Mouse (Mus musculus): ENCODE measurements around the gene Dcbld1.

Dcbld1 gene

DNA sequence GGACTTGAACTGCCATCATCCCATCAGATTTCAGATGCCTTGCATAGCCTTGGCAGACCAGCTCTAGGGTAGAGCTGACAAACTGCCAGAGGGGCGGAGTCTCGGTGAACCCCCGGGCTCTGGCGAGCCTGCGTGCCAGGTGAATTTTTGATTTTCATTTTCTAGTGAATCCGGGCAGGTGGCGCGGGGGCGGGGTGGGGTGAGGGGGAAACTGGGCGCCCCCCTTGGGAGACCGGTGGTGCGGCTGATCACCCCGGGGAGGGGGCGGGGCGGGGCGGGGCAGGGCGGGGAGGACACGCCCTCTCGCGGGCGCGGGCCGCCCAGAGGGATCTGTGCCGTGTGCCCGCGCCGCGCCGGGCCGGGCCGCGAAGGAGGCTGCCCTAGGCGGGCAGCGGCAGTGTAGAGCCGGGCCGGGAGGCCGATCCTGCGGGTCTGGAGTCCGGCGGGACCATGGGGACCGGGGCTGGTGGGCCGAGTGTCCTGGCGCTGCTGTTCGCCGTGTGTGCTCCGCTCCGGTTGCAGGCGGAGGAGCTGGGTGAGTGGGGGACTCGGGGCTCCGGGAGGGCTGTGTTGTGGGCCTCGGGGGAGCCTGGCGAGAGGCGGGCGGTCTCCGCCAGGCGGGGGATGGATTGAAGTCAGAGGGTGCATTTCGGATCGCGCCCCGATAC is at the start of gene Dcbld1:
TSS of gene Dcbld1 (plus strand) at position 319 of the 668 bp plus-strand sequence.
- DNase-seq: peak; percentile 54 to 63

DNA sequence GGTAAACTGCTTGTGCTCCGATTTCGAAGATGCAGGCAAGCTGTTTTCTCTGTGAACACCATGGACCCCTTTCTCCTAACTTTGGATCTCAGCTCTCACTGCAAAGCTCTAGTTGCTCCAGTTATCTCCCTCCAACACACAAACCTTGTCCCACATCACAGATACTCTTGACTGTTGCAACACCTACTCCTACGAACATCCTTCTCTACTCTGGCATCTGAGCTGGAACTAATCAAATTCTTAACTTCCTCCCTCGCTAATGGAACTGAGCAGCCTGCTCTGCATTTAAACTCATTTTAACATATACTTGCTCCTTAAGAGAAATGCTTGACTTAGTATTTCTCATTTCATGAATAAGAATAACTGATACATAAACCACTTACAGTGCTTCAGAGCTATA is 47.5 kb upstream of the Dcbld1 start:
- DNase-seq: no peak

- no peak for DNase-seq
Measured at GRCm38 (mm10) chr10:52194957-52195852, 38.2 kb upstream of the Dcbld1 start, which contains the start of gene Ros1. Ros1 (minus strand) TSS chr10:52195244.

DNA sequence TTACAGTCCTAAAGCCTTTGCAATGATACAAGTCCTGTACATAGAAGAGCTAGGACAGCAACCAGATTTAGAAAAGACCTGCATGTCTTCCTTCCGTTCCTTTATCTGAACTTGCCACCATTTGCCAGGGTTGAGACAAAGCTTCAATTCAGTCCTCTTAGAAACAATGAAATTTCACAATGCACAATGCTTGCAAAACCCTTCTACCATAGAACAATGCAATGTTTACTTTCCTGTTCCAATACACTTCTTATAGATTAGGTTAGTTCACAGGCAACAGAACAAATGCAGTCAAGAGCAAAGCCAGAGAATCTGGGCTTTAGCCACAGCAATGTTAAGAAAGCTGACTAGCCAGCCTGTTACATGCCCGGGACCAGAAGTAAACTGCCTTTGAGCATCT is 29.4 kb upstream of the Dcbld1 start:
- DNase-seq: no peak

GRCm38 (mm10) chr10:52215267-52215818 is 18.1 kb upstream of the Dcbld1 start:
- DNase-seq: no peak

GRCm38 (mm10) chr10:52216797-52217563 is 16.4 kb upstream of the Dcbld1 start:
- peak; percentile 10 to 16 for DNase-seq

DNA sequence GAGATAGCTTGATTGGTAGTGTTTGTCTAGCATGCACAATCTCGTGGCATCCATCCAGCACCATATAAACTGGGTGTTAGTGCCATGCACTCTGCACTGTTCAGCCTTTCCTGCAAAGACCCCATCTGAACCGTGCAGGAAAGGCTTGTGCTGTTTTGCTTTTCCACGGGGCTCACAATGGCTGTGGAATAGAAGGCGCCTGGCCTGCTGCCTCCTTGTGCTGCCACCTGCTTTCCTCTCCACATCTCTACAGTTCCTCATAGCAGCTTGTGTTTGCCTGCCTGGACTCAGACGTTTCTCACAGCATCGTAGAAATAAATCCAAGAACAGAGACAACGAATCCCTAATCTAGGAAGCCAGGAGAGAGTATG is 15.9 kb upstream of the Dcbld1 start:
- DNase-seq: no peak

DNA sequence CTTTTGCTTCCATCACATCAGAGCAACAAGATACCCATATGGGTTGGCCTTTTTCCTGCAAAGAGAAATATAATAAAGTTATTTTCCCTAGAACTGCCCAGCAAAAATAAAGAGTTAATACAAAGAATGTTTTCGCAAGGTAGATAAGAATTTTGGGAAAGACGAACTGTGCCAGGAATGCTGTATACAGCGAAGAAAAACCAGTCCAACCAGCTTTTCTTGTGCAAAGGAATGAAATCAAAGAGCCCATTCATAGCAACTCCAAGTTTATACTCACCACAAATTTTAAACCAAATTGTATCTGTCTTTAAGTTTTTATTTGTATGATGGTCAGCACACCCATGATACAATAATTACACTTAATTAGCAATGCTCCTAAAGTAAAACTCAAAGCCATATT is 13.8 kb upstream of the Dcbld1 start:
- no peak for DNase-seq

DNA sequence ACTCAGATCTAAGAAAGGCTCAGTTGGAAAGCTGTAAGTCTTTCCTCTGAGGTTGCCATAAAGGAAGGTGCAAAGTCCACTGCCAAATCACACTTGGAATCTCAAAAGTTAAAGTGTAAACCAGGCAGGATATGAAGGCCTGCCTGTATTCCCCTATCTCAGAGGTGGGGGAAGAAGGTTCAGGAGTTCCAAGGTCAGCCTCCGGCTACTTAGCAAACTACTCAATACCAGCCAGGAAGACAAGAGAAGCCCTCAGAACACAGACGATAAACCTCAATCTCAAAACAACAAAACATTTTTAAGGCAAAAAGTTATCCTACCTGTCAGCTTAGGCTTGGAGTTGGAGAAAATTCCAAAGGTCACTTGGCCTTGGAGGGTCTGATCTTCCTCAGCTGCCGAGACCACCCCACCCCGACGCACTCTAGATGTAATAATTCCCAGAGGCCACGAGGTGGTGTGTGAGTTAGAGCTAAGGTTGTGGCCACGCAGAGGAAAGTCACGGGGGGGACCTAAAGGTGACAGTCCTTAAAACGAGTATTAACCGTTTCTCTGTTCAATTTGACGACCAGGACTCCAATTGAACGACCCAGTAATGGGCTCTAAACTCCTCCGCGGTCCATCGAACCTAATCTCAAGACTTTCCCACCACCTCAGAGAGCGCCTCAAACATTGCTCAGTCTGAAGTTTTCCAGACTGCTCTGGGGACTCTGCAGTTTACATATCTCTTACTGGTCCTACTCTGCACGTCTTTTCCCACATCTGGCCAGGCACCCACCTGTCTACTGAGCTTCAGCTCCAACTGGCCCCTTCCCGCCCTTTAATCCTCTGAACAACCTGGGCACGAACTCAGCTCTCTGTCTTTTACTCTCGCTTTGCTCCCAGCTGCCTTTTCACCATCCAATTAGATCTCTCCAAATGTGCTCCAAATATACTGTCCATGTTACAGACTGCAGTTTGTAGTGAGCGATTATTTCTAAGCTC is 933 bp upstream of the Dcbld1 start:
- peak; percentile 19 to 24 for DNase-seq

DNA sequence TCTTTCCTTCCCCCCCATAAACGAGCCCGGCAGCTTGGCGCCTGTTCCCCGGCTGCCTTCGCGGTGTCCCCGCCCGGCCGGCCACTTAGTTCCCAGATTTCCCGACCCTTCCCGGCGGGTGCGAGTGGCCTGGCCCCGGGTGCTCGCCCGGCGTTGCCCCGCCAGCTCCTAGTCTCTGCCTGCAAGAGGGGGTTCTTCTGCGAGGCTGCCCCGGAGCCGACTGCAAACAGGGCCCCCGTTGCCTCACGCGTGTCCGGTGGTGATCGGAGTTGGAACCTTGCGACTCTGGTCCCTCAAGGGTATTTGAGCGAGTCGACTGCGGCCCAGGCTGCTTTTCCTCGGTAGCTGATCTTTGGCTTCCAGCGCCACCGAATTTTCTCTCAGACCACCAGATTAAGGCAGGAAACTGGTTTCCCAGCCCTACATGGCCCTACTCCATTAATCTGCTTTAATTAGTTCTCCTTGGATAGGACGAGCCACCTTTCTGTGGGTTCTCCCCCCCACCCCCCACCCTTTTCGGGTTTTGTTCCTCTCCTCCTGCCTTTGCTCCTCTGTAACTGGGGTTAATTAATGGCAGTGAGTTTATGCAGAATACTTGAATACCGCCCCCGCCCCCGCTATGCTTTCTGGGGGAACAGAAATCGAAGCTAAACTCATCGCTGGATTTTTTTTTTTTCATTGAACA is 692 bp downstream of the Dcbld1 start:
- DNase-seq: no peak

GRCm38 (mm10) chr10:52234654-52234981 is 1.2 kb downstream of the Dcbld1 start:
- DNase-seq: no peak

- no peak for DNase-seq
Measured at GRCm38 (mm10) chr10:52235461-52235860, 2.0 kb downstream of the Dcbld1 start.

DNA sequence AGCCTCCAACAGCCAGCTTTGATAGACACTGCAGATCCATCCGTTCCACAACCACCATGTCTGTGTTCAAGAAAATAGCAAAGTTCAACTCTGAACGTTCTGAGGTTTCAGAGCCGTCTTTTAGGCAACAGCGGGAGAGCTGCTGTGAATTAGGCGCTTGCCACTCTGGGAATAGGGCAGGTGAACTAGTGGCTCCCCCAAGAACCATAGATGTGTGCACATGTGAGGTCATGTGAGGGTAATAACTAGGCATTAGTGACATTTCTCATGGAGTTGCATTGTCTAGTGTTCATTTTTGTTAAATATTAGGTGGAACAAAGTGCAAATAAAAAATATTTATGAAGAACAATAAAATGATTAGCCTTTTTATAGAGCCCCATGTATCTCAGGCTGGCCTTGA is 8.6 kb downstream of the Dcbld1 start:
- DNase-seq: no peak

DNA sequence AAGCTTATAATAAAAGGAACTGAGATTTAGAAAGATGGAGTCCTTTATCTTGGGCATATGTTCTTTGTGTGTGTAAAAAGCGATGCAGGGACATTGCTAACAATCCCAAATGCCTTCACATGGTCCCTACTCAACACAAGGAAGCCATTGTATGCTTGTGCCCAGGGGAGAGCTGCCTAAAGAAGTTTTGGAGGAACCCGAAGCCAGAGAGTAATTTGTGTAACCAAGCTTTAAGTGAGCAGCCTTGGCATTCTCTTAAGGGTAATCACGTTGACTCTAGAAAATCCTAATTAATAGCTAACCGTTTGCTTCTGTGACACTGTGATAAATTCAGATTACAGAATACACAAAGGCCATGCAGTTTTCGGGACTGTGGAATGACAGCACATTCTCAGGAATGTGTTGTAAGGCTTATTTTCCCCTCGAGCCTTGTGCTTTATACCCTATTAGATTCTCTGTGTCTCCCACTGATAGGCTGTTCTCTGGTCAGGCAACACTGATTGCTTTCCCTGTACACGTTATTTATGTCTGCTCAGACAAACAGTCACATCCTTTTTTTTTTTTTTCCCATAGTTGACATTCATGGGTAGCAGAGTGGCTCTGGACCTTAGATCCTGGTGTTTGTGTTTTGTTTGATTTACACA is 9.4 kb downstream of the Dcbld1 start:
- no peak for DNase-seq

DNA sequence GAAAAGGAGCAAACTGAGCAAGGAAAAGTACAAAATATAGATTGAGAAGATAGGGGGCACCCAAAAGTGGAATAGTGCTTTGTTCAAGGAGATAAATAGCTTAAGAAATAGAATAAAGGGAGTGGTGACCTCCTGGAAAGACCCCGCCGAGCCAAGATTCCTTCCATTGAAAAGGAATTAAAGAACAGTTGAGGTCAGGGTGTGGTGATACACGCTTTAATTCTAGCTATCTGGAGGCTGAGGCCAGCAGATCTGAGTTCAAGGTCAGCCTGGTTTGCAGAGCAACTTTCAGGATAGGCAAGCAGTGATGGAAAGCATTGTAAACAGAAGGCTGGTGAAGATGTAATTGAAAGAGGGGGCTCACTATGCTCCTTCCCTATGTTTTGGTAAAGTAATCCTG is 12.8 kb downstream of the Dcbld1 start:
- DNase-seq: no peak

GRCm38 (mm10) chr10:52252240-52252639 is 18.8 kb downstream of the Dcbld1 start:
- no peak for DNase-seq

- no peak for DNase-seq
Measured at GRCm38 (mm10) chr10:52253426-52253825, 20.0 kb downstream of the Dcbld1 start.

DNA sequence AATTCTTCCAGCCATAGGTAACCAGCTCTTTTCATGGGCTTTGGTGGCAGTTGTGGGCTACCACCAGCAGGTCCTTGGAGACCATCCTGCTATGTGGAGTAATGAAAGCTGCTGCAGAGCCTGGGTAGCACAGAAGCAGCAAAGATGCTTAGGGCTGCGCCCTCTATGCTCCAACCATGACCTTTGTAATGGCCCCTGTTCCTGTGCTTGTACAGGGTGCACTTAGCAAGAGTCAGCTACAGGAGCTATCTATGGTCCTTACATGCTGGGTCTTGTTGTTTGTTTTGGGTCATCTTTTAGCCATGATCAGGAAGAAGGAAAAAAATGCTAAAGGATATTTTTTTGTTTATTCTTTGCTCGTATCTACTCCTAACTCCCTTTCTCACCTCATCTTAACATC is 24.3 kb downstream of the Dcbld1 start:
- DNase-seq: no peak

DNA sequence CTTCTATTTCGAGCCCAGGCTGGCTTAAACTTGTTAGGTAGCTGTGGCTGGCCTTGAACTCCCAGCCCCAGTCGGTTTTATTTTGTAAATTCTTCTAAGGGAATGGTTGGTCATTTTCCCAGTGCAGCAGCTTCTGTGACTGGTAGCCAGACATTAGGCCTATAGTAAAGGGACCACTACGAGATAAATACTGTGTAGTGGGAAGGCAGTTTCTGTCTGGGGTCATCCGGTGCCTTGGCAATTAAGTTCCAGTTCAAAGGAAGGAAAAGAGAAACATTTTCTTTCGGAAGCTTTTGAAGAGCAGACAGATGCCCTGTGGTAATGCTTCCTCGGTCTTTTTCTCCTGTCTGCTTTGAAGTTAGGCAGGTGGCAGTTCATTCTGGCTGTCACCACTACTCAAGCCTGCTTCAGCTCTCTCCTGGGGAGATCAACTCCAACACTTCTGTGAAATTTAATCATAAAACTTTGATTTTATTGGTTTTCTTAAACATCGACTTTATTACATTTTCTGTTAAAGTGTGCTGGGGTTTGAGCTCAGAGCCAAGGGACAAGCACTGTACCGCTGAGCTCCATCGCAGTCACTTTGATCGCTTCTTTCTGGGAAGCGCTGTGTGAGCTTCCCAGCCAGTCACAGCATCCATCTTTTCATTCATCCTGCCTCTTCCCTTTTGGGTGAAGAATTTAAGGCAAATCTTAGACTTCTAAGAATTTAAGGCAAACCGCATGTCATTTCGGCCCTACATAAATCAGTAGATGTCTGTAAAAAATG is 24.9 kb downstream of the Dcbld1 start:
- DNase-seq: no peak

DNA sequence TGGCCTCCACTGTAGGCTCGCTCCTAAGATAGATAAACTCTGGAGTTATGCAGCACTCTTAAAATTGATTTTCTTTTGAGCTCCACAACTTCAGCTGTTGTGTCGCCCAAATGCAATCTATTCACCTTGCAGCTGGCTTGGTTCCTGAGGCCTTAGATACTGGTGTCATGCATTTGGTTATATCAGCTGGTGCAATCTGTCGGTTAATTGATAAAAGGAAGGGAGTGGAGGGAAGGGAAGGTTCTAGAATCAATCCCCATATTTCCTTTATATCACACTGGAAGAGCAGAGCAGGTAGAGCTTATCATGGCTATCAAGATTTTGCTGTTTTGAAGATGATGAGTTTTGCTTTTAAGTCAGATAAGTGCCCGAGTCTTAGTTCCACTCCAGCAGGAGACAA is 26.8 kb downstream of the Dcbld1 start:
- no peak for DNase-seq

Measured in thymus, postnatal 36 days (tissue).